Mouse (Mus musculus) common myeloid progenitor, adult 5-6 weeks (primary cell): ENCODE data around the gene Atf7. TPM values are rescaled to one million over a fixed set of nuclear protein-coding genes. Genes with fewer than 3 reads are reported as not detected.
A peak's percentile ranks its signal among the peaks of the same experiment; 100 is the strongest.

Experiments
- ATAC-seq: replicated peaks from 2 replicates; pipeline ENCODE4 v1.8.0; 2016; ENCODE audit warnings: low read depth, mild to moderate bottlenecking, moderate TSS enrichment, inconsistent platforms; ENCODE audit not compliant: poor library complexity, severe bottlenecking
- total RNA-seq: library from RNA; stranded (forward); fragments of 200-1000, 187-1606 nt; gene quantifications from 2 replicates; pipeline ENCODE4 v1.2.3, GENCODE M21; 2017

Gene Atf7
- total RNA-seq, 1 experiment from 2014 or later: 70.9 TPM

- no peak for ATAC-seq
Measured at GRCm38 (mm10) chr15:102503447-102503846, 121.8 kb downstream of the Atf7 start, which contains the start of gene Gm10337. Gm10337 (plus strand) TSS chr15:102503722.

- no peak for ATAC-seq
Measured at GRCm38 (mm10) chr15:102502254-102502840, 122.9 kb downstream of the Atf7 start.

- no peak for ATAC-seq
Measured at GRCm38 (mm10) chr15:102501084-102501814, 124.0 kb downstream of the Atf7 start.

GRCm38 (mm10) chr15:102500479-102500878 lies 124.8 kb downstream of the Atf7 start:
- ATAC-seq: no peak

GRCm38 (mm10) chr15:102499851-102500250 lies 125.4 kb downstream of the Atf7 start:
- no peak for ATAC-seq

- ATAC-seq: 0 out of 2 replicates have a peak, but pooled peaks have one; percentile 25
Measured at GRCm38 (mm10) chr15:102499370-102499769, 125.9 kb downstream of the Atf7 start.

- no peak for ATAC-seq
Measured at GRCm38 (mm10) chr15:102498322-102498721, 126.9 kb downstream of the Atf7 start.

GRCm38 (mm10) chr15:102487664-102488063 lies 137.6 kb downstream of the Atf7 start:
- no peak for ATAC-seq

GRCm38 (mm10) chr15:102485853-102486252 lies 139.4 kb downstream of the Atf7 start:
- ATAC-seq: no peak

GRCm38 (mm10) chr15:102483136-102483535 lies 142.1 kb downstream of the Atf7 start:
- ATAC-seq: no peak

Other genes starting within 250 kb of the Atf7 start
- gene Sp1, start 219.3 kb downstream of the Atf7 start, total RNA-seq: 65.3 and 87.3 TPM in 2 replicates
- not detected in 2 replicates for gene Amhr2, start 180.1 kb downstream of the Atf7 start, total RNA-seq
- gene Prr13, start 166.4 kb downstream of the Atf7 start, total RNA-seq: 38.7 and 51.2 TPM in 2 replicates
- gene Pcbp2, start 154.9 kb downstream of the Atf7 start, total RNA-seq: 227 and 349 TPM in 2 replicates
- gene Gm10337, start 121.7 kb downstream of the Atf7 start, total RNA-seq: not detected in 2 replicates
- gene Map3k12, start 108.4 kb downstream of the Atf7 start, total RNA-seq: 0.92 and 1.3 TPM in 2 replicates
- 13.4 and 31.7 TPM in 2 replicates for gene Tarbp2, start 107.3 kb downstream of the Atf7 start, total RNA-seq
- 0.50 and 0.68 TPM in 2 replicates for gene Npff, start 100.5 kb downstream of the Atf7 start, total RNA-seq
- gene Gm28047, start 397 bp downstream of the Atf7 start, total RNA-seq: not detected in 2 replicates
- 24.4 and 33.1 TPM in 2 replicates for gene Atp5g2, start 46.9 kb upstream of the Atf7 start, total RNA-seq
- 21.2 and 23.2 TPM in 2 replicates for gene Calcoco1, start 96.7 kb upstream of the Atf7 start, total RNA-seq